Mouse (Mus musculus): ENCODE measurements around the gene Cldn18.

DNA sequence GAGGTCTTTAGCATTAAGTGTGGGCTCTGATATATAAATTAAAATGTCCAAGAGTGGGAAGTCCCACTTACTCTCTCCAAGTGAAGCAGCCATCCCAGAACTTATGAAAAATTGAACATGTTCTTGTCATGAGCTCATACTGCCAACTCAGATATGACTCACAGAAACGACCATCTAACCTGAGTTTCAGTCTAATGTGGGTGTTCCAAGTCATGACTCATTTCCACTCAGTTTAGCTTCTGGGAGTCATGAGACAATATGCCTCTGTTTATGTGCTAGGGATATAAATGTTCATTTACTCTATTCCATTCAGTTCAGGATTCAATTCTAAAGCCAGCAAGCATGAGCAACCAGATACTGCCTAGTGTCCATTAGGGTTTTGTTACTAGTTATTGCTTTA is 2.9 kb upstream of the Cldn18 start:
- TF ChIP-seq CTCF (IDR thresholded peaks at IDR 0.05; ENCODE audit: extremely low read depth, insufficient read length, insufficient replicate concordance, low read depth, low read length) (no peak), POLR2A (IDR thresholded peaks at IDR 0.05; ENCODE audit: low read depth, low read length) (no peak)

All from small intestine, adult 2 months (tissue).